Mouse (Mus musculus) heart, embryonic 16.5 days (tissue): Measurements from ENCODE around the gene Acsbg1. TPM values are rescaled to one million over a fixed set of nuclear protein-coding genes. Genes with fewer than 3 reads are reported as not detected.

Experiments used
- ATAC-seq: fragments of 200-750 bp; cut with Nextera tagmentation; replicated peaks from 2 replicates; pipeline ENCODE4 v1.8.0; 2017; ENCODE audit warnings: moderate number of reproducible peaks; ENCODE audit not compliant: insufficient read depth, low FRiP score; ENCODE audit errors: extremely low read depth
- H3K27ac ChIP-seq: fragments of 300-500 bp; sonication (generic); 2 replicates; pipeline ENCODE4 v1.5.1; 2014; ENCODE audit warnings: mild to moderate bottlenecking, low read length, control low read depth, moderate library complexity
- H3K27me3 ChIP-seq: fragments of 300-500 bp; sonication (generic); 2 replicates; pipeline ENCODE4 v1.6.1; 2014; ENCODE audit warnings: low read length, mixed read lengths; ENCODE audit not compliant: control insufficient read depth, insufficient read depth
- H3K36me3 ChIP-seq: fragments of 300-500 bp; sonication (generic); 2 replicates; pipeline ENCODE4 v1.6.1; 2014; ENCODE audit not compliant: control insufficient read depth, insufficient read depth
- H3K4me1 ChIP-seq: fragments of 300-500 bp; sonication (generic); 2 replicates; pipeline ENCODE4 v1.6.1; 2014; ENCODE audit warnings: low read length, mixed read lengths; ENCODE audit not compliant: control insufficient read depth, insufficient read depth
- H3K4me2 ChIP-seq: fragments of 300-500 bp; sonication (generic); 2 replicates; pipeline ENCODE4 v1.6.1; 2014; ENCODE audit warnings: low read depth, mild to moderate bottlenecking, control low read depth, low read length
- H3K4me3 ChIP-seq: fragments of 300-500 bp; sonication (generic); 2 replicates; pipeline ENCODE4 v1.5.1; 2014; ENCODE audit warnings: mild to moderate bottlenecking, control low read depth, low read length
- H3K9ac ChIP-seq: fragments of 300-500 bp; sonication (generic); 2 replicates; pipeline ENCODE4 v1.6.1; 2014; ENCODE audit warnings: low read length, control low read depth
- H3K9me3 ChIP-seq: fragments of 300-500 bp; sonication (generic); replicated peaks from 2 replicates; pipeline ENCODE4 v1.6.1; 2016; ENCODE audit warnings: low read length; ENCODE audit not compliant: control insufficient read depth
- WGBS: fragments of 180-500 bp; shearing (Covaris S2); extraction: QIAGEN DNeasy Blood & Tissue Kit; methylation state at CpG from one replicate; pipeline ENCODE4 v1.1.7; 2014; 5-methylcytosine and 5-hydroxymethylcytosine counted together
- polyA plus RNA-seq: library from polyadenylated mRNA; unstranded; fragments of >200 nt; fragmentation: Nextera tagmentation; extraction: Ambion mirVana; gene quantifications from 2 replicates; pipeline ENCODE4 v1.2.1, GENCODE M21; 2015

The Acsbg1 gene
- polyA plus RNA-seq, 1 experiment from 2014 or later, result 0.13 TPM

GRCm38 (mm10) chr9:54639192-54639591, 22.5 kb downstream of the Acsbg1 start:
- Histone ChIP-seq H3K4me3 (no peak overlapping the region), H3K36me3 (no peaks in the 10 kb centered on the region), H3K9ac (no peak overlapping the region), H3K4me1 (peaks cover 2% of the 10 kb centered on the region), H3K27me3 (no peaks in the 10 kb centered on the region), H3K9me3 (no peaks in the 10 kb centered on the region), H3K27ac (no peak overlapping the region), H3K4me2 (no peak overlapping the region)
- 45% methylated on average over 2 of the region's 2 CpGs for WGBS
- ATAC-seq, result no peak

- Histone ChIP-seq H3K4me1 (peaks cover 10% of the 10 kb centered on the region), H3K4me2 (no peak overlapping the region), H3K27ac (no peak overlapping the region), H3K36me3 (no peaks in the 10 kb centered on the region), H3K9me3 (no peaks in the 10 kb centered on the region), H3K4me3 (no peak overlapping the region), H3K27me3 (no peaks in the 10 kb centered on the region), H3K9ac (no peak overlapping the region)
- WGBS, result 52% methylated on average over 4 of the region's 5 CpGs
- ATAC-seq, result no peak
Measured at GRCm38 (mm10) chr9:54637510-54638314, 24.0 kb downstream of the Acsbg1 start.

- Histone ChIP-seq H3K4me2 (peak overlapping the region; percentile 52; the same call in 1 of the 2 replicates), H3K4me1 (peaks cover 10% of the 10 kb centered on the region), H3K27ac (no peak overlapping the region), H3K9me3 (no peaks in the 10 kb centered on the region), H3K9ac (no peak overlapping the region), H3K36me3 (no peaks in the 10 kb centered on the region), H3K4me3 (no peak overlapping the region), H3K27me3 (no peaks in the 10 kb centered on the region)
- 73% methylated on average over 2 of the region's 2 CpGs for whole genome bisulfite sequencing
- no peak for ATAC-seq
Measured at GRCm38 (mm10) chr9:54633401-54633800, 28.3 kb downstream of the Acsbg1 start.

- peaks cover 10% of the 10 kb centered on the region for H3K4me1 ChIP-seq
- H3K36me3 ChIP-seq, result no peaks in the 10 kb centered on the region
- H3K4me3 ChIP-seq, result no peak overlapping the region
- no peak overlapping the region for H3K4me2 ChIP-seq
- no peaks in the 10 kb centered on the region for H3K9me3 ChIP-seq
- H3K9ac ChIP-seq, result no peak overlapping the region
- no peak overlapping the region for H3K27ac ChIP-seq
- no peak for ATAC-seq
- H3K27me3 ChIP-seq, result no peaks in the 10 kb centered on the region
Measured at GRCm38 (mm10) chr9:54630905-54631304, 30.8 kb downstream of the Acsbg1 start.

GRCm38 (mm10) chr9:54629613-54630261, 31.9 kb downstream of the Acsbg1 start:
- Histone ChIP-seq H3K4me2 (no peak overlapping the region), H3K4me1 (peaks cover 10% of the 10 kb centered on the region), H3K9ac (no peak overlapping the region), H3K27me3 (no peaks in the 10 kb centered on the region), H3K9me3 (no peaks in the 10 kb centered on the region), H3K36me3 (no peaks in the 10 kb centered on the region), H3K4me3 (no peak overlapping the region), H3K27ac (no peak overlapping the region)
- no peak for ATAC-seq
- WGBS, result 77% methylated on average over 5 of the region's 5 CpGs

- 69% methylated on average over 4 of the region's 4 CpGs for WGBS
- no peaks in the 10 kb centered on the region for H3K36me3 ChIP-seq
Measured at GRCm38 (mm10) chr9:54628752-54629151, 32.9 kb downstream of the Acsbg1 start.

GRCm38 (mm10) chr9:54627240-54627639, 34.4 kb downstream of the Acsbg1 start:
- no peak for ATAC-seq
- Histone ChIP-seq H3K36me3 (no peaks in the 10 kb centered on the region), H3K4me1 (no peaks in the 10 kb centered on the region), H3K4me3 (no peak overlapping the region), H3K9me3 (no peaks in the 10 kb centered on the region), H3K27ac (no peak overlapping the region), H3K4me2 (no peak overlapping the region), H3K9ac (no peak overlapping the region), H3K27me3 (no peaks in the 10 kb centered on the region)
- WGBS, result 86% methylated on average over 5 of the region's 5 CpGs

More at GRCm38 (mm10) chr9:54628752-54629151, 32.9 kb downstream of the Acsbg1 start:
- H3K9ac ChIP-seq, result no peak overlapping the region
- H3K4me2 ChIP-seq, result no peak overlapping the region
- no peak overlapping the region for H3K4me3 ChIP-seq
- H3K27ac ChIP-seq, result no peak overlapping the region
- H3K9me3 ChIP-seq, result no peaks in the 10 kb centered on the region
- H3K4me1 ChIP-seq, result peaks cover 3% of the 10 kb centered on the region
- no peak for ATAC-seq
- H3K27me3 ChIP-seq, result no peaks in the 10 kb centered on the region

GRCm38 (mm10) chr9:54614182-54614850, 47.4 kb downstream of the Acsbg1 start:
- Histone ChIP-seq H3K27me3 (no peaks in the 10 kb centered on the region), H3K27ac (no peak overlapping the region), H3K36me3 (no peaks in the 10 kb centered on the region), H3K9me3 (no peaks in the 10 kb centered on the region), H3K4me2 (no peak overlapping the region), H3K4me1 (no peaks in the 10 kb centered on the region), H3K9ac (no peak overlapping the region), H3K4me3 (no peak overlapping the region)
- ATAC-seq, result no peak
- 47% methylated on average over 13 of the region's 13 CpGs for WGBS

- Histone ChIP-seq H3K27me3 (no peaks in the 10 kb centered on the region), H3K36me3 (no peaks in the 10 kb centered on the region), H3K4me1 (no peaks in the 10 kb centered on the region), H3K27ac (no peak overlapping the region), H3K9me3 (no peaks in the 10 kb centered on the region), H3K4me2 (no peak overlapping the region), H3K4me3 (no peak overlapping the region), H3K9ac (no peak overlapping the region)
- WGBS, result 69% methylated on average over 5 of the region's 5 CpGs
- ATAC-seq, result no peak
Measured at GRCm38 (mm10) chr9:54612781-54613191, 48.9 kb downstream of the Acsbg1 start.
